Mouse (Mus musculus) left cerebral cortex, postnatal 4 days (tissue): ENCODE data around the gene Ky. TPM values are rescaled to one million over a fixed set of nuclear protein-coding genes. Genes with fewer than 3 reads are reported as not detected.

Experiments
- DNase-seq: peaks from one replicate; pipeline ENCODE4 v3.0.0-alpha.2; 2022
- intact Hi-C: fragments of 180-260 bp; cut with DNase I; formaldehyde crosslinking; loops from one replicate; pipeline ENCODE4 v1.15.1; 2025
- total RNA-seq, 2 experiments: library from RNA; stranded (reverse); gene quantifications; 2 replicates each; pipeline ENCODE4 v1.2.3; 2021

Gene Ky
- total RNA-seq, 2 experiments from 2014 or later: 1.7 to 2.2 TPM

DNA sequence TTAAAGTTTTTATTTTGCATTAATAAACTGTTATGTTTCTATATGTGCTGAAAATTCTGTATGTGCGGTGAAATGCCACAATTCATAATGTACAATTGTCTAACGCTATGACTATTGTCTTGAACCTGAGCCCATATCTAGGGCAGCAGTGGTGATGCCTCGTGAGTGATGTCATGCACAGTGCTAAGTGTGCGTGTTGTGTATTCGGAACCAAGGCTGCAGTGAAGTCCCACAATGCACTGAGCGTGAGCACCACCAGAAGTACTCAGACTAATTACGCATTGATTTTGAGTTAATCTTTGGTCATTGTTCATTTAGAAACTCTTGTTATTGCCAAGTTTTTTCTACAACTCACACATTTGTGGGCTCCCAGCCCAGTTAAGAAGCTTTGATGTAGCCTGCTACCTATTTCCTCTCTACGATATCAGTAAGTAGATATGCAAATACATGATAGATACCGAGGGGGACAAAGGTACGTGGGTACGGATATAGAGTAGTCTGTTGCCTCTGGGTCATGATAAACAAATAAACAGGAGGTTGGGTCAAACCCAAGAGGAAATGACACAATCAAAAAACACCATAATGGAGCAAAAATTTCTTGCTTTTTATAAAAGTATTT lies 3.4 kb upstream of the Ky start:
- no peak for DNase-seq
- intact Hi-C loops: no loop called here

DNA sequence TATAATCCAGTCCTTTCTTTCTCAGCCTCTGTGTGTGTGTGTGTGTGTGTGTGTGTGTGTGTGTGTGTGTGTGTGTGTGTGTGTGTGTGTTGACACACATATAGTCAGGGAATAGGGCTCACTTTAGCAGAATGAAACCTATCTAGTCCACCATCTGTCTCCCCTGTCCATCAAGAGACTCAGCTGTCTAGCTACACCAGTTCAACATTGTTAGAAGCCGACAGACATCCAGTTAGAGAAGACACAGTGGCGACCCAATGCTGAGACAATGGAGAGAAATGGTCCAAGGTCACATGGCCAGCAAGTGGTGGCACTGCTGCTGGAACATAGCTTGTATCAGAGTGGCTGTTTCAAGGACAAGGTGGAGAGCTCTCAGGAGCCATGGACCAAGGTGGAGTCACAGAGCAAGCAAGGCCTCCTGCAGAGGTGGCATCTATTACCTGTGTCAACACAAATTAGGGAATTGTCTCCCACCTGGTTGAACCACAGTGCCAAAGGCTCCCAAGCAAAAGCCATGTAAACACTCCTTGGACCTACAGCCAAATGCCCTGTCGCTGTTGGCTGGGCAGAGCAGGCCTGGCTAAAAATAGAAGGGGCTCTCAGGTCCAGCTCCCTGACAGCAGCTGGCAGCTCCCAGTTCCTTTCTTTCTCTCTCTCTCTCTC lies 703 bp upstream of the Ky start:
- peak; percentile 50 for DNase-seq
- intact Hi-C loops: no loop called here

DNA sequence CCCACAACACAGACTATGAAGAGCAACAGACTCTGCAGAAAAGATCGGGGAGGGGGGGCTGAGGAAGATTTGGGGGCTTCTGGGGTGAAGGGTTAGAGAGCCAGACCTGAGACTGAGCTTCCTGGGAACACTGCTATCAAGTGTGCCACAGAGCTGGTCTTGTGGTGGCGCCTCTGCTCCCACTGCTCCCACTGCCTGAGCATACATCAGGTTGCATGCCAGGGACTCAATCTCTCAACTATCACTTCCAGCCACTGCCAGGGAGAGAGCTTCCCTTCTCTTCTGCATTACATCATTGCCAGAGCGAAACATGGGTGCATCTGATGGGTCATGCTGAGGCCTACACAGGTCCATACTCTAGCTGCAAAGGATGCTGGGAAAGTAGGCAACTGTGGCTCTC lies 2.8 kb downstream of the Ky start:
- intact Hi-C loops: no loop called here
- no peak for DNase-seq

GRCm38 (mm10) chr9:102511423-102511822 lies 5.9 kb downstream of the Ky start:
- intact Hi-C loops: no loop called here
- peak; percentile 54 for DNase-seq

DNA sequence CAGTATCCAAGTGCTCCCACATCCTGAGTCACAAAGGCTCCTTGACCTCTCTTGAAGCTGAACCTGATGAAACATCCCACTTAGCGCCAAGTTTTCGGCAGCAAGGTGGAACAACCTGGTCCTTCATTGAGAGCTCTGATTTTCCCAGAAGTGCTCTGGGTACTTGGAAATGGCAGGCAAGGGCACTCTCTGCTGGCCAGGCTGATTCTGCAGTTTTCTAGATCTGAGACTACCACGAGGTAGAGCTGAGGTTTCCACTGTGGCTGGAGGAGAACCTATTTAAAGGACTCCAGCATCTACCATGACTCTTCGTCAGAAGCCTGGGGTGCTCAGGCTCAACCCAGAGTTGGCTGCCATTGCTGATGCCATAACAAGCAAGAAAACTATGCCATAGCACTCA lies 8.0 kb downstream of the Ky start:
- no peak for DNase-seq
- intact Hi-C loops: no loop called here

- peak; percentile 40 for DNase-seq
- intact Hi-C loops: no loop called here
These were observed 12.9 kb downstream of the Ky start for GRCm38 (mm10) chr9:102518443-102518842.

- intact Hi-C loops: no loop called here
- DNase-seq: no peak
These were observed 15.8 kb downstream of the Ky start for GRCm38 (mm10) chr9:102521396-102521795.

DNA sequence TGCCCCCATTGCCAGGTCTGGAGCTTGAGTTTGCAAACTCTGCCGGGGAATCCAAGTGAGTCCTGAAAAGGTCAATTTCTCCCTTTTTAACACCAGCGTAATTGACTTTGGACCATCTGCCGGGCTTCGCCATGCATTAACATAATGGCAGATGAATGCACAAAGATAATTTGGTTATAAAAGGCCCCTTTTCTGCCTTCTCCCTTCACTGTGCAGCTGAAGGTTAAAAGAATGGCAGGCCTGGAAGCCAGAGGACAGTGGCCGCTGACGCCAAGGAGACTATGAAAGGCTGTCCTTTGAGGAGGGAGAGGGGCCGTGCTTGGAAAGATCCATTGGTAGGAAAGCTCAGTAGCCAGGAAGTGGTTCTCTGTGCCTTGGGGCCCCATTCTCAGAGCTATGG lies 22.6 kb downstream of the Ky start:
- intact Hi-C loops: no loop called here
- DNase-seq: no peak

DNA sequence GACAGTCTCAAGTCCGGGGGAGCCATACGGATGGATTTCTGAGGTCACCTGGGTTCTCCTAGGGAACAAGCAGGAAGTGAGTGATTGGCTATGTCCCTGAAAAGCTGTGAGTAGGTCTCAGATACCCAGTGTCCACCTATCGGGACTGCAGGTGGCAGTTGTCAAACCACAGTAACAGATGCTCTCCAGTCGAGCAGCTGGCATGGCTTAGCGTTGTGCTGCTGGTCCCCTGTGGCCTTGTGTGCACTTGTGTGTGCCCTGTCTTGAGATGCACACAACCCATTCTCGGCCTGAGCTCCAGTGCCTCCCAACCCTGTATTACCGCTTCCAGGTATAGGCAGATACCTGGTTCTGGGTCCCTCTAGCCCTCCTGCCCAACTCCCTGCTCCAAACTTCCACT lies 23.0 kb downstream of the Ky start:
- DNase-seq: no peak
- intact Hi-C loops: no loop called here

GRCm38 (mm10) chr9:102529008-102529407 lies 23.5 kb downstream of the Ky start:
- DNase-seq: no peak
- intact Hi-C loops: no loop called here

GRCm38 (mm10) chr9:102531051-102531892 lies 25.7 kb downstream of the Ky start:
- no peak for DNase-seq
- intact Hi-C loops: no loop called here

DNA sequence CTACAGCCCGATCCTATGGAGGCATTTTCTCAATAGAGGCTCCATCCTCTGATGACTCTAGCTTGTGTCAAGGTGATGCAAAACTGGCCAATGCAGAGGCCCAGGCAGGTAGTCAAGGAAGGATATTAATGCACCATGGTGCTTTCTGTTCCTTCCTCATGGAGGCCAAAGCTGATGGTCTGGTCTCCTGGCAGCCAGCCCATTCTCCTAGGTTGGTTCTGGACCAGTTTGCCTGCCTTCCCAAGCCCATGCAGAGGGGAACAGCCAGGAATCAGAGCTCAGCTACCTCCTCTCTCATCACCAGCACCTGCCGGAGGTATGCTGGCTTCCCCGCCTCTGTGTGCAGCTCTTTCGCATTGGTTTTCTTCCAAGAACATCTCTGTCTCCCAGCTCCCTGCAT lies 31.4 kb downstream of the Ky start:
- intact Hi-C loops: no loop called here
- no peak for DNase-seq

GRCm38 (mm10) chr9:102539699-102540098 lies 34.1 kb downstream of the Ky start:
- intact Hi-C loops: loop anchor here (10.0 kb wide), 3 partner anchors 185 to 1225 kb away; partner anchors contain the start of gene Ephb1
- no peak for DNase-seq

- intact Hi-C loops: loop anchor here (10.0 kb wide), 3 partner anchors 187 to 1227 kb away; partner anchors contain the start of gene Ephb1
- no peak for DNase-seq
These were observed 36.1 kb downstream of the Ky start for GRCm38 (mm10) chr9:102541666-102542065.

DNA sequence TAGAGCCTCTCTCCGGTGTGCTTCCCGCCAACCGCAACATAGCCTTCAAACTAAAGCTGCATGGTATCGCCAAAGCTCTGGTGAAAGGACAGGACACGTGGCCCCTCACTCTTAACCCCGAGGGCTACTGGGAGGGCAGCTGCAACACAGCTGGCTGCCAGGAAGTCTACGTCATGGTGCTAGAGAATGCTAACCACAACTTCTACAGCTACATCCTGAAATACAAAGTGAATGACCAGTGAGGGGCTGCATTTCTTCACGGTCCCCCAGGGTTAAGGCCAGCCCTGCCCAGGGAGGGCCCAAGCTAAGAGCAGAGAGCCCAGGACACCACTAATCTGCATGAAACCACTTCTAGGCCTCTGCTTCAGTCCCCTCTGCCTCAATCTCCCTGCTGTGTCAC lies 37.0 kb downstream of the Ky start:
- DNase-seq: no peak
- intact Hi-C loops: loop anchor here (10.0 kb wide), 3 partner anchors 188 to 1228 kb away; partner anchors contain the start of gene Ephb1

DNA sequence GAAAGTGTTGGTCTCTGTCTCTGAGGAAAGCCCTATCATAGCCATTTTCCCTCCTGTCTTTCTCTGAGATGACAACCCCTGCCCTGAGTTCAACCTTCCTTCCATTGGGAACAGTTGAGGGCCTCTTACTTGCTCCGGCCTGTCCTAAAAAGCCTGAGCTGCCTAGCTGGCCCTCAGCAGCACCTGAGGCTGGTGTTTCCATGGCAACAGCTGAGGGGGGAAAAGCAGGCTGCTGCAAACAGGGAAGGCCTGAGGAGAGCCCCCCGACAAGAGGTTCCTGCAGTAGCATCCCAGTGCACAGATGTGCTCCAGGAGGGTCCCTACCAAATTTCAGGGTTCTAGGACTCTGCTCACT lies 38.2 kb downstream of the Ky start:
- intact Hi-C loops: loop anchor here (10.0 kb wide), 3 partner anchors 189 to 1229 kb away; partner anchors contain the start of gene Ephb1
- DNase-seq: no peak

- peak; percentile 85 for DNase-seq
- intact Hi-C loops: loop anchor here (10.0 kb wide), 3 partner anchors 189 to 1229 kb away; partner anchors contain the start of gene Ephb1
These were observed 38.7 kb downstream of the Ky start for GRCm38 (mm10) chr9:102544116-102544772.

DNA sequence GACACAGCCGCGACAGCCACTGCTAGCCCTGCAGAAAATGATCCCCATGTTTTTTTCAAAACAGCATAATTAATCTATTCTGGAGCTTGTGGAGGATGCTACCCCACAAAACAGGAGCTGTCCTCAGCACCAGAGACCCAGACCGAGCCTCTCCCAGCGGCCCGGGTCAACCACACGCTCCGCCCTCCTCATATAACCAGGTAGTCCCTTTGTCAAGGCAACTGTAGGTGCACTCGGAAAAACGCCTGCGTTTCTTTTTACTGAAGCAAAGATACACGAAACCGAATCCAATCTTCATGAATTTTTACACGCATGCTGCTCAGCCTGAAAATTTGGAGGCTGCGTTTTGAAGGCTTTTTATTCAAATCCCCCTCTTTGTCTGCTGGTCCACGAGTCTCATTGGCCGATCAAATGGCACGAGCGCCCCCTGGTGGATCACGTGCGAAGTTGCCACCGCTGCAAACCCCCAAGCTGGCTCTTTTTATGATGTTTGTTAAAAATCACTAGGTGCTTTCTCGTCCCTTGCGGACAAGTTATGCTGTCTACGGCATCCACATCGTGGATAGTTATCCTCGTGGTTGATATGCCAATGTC lies 39.3 kb downstream of the Ky start:
- intact Hi-C loops: loop anchor here (10.0 kb wide), 3 partner anchors 190 to 1230 kb away; partner anchors contain the start of gene Ephb1
- peak; percentile 91 for DNase-seq

DNA sequence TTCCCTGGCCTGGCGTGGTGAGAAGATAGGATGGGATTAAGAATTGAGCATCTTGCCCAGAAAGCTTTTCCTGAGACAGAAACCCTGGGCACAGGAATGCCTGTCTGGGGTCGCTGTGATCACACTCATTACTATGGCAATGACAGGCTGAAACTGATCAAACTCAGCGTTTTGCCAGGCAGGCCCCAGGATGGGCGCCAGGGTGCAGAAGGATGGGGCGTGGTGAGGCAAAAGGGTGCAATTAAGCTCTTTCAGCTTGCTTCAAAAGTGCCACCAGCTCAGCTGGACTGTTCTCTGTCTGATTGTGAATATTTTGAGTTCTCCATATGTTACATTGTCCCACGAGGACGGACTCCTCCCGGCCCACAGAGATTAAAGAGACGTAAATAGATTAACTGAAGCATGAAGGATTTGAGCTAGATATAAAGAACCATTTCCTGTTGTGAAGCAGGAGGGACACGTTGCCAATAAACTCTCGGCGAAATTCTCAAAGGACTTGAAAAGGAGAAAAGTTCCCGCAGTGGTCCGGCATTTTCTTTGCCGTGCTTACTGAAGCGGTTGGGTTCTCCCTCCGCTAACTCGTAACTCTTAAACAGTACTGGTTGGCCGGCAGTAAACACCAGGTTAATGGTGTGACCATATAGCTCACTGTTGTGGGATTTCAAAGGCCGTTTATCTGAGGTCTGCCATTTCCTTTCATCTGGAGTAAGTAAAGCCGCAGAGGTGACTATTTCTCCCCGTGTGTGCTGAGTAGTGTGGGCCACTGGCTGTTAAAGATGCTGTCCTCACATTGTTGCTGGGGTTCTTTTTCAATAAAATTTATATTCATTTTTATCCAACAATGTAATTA lies 40.1 kb downstream of the Ky start:
- peak; percentile 63 for DNase-seq
- intact Hi-C loops: loop anchor here (10.0 kb wide), 3 partner anchors 191 to 1231 kb away; partner anchors contain the start of gene Ephb1
